Mouse (Mus musculus) bone marrow, adult 2 months (tissue): Measurements from ENCODE around the gene Uqcc3.

Experiments used
- CTCF ChIP-seq: fragments of 200-500 bp; IDR thresholded peaks from 2 replicates; pipeline ENCODE4 v1.5.1; 2011; ENCODE audit warnings: low read length, control low read depth; ENCODE audit not compliant: control insufficient read depth, insufficient read depth
- POLR2A ChIP-seq: fragments of 200-500 bp; IDR thresholded peaks from 2 replicates; pipeline ENCODE4 v1.6.1; 2011; ENCODE audit warnings: low read depth, mild to moderate bottlenecking, control low read depth, low read length, borderline replicate concordance; ENCODE audit not compliant: control insufficient read depth

DNA sequence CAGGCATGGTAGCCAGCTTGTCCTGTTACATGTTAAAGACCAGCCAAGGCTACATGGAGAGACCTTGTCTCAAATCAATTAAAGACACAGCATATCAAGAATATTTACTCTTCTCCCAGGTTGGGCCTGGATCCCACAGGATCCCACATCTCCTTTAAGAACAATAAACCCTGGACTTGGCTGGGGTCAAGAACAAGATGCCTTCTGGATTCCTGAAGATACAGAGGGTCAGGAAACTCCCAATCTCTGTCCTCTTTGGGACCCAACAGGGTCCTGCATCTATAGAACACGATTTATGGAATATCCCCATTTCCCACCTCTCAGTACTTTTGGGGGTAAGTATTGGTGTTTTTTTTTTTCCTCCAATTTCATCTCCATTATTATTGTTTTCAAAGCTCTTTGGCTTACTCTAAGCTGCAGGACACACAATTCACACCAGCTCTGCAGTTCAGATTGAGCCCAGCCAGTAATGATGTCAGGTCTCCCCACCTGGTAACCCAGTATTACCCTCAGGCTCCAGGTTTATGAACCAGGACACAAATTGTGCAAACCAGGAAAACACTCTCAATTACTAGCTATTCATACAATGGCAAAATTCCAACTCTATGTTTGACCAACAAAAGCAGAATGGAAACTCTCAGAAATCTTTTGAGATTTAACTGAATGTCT, 6.3 kb upstream of the Uqcc3 start:
- no peak for TF ChIP-seq POLR2A
- no peak for TF ChIP-seq CTCF
